Mouse (Mus musculus): Measurements from ENCODE around the gene Ccdc181.
"Not testable (repeated sequence)": the region's sequence is repeated elsewhere in the genome, so short reads cannot be mapped to it uniquely, and the experiment has no call there.

Gene Ccdc181

DNA sequence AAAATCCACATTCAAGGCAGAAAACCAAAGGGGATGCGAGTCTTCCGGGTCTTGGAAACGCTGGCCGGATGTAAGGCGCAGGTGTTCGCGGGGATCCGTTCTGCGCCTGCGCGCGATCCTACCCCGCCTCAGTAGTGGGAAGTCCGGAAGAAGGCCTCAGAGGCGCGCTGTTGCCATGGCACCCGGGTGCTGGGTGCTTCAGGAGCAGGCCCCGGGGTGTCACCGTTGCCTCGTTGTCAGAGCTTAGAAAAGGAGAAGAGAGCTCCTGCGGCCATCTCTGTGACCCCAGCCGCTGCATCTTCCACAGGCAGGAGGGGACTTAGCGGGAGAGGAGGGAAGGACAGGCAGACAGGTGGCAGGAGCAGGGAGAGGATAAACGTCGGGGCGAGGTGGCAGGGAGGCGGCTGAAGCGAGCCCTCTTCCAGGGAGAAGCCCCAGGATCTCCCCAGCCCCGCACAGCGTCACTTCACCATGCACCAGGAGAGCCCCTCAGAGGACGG is at the start of gene Ccdc181:
Gene Ccdc181, plus strand, starts transcription at position 131 of the 500 bp plus-strand sequence.
- peak; percentile 97 for DNase-seq (ENCODE audit: low spot score in 2 of 2)

- not testable (repeated sequence) for DNase-seq (ENCODE audit: low spot score in 2 of 2)
These were observed 43.3 kb upstream of the Ccdc181 start for GRCm38 (mm10) chr1:164231937-164232570.

DNA sequence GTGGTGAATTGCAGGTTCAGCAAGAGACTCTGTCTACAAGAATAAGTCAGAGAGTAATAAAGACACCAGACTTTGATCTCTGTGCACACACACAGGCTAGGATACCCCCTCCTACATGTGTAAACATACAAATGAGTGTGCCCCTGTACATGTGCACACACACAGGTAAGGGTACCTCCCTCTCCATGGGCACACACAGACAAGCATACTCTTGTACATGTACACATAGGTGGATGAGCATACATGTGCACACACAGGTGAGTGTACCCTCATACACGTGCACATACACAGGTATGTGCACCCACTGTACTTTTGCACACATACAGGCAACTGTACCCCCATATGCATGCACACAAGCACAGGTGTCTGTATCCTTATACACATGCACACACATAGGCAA is 41.9 kb upstream of the Ccdc181 start:
- DNase-seq (ENCODE audit: low spot score in 2 of 2): no peak

DNA sequence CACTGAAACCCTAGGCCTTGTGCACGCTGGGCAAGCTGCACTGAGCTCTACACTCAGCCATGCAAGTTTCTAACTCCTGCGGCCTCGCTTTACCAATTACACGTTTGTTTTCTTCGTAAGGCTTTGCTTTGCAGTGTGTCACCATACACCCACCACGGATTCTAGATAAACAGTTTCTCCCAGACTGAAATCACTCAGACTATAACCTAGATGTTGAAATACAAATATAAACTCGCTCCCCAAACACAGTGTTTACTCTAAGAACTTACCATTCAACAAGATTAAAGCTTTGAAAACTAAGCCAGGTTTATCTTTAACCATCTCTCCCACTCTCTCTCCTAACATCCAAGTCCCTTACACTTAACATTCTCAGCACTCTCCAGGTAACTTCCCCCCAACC is 40.3 kb upstream of the Ccdc181 start:
- DNase-seq (ENCODE audit: low spot score in 2 of 2): no peak

- DNase-seq (ENCODE audit: low spot score in 2 of 2): no peak
These were observed 39.3 kb upstream of the Ccdc181 start for GRCm38 (mm10) chr1:164236078-164236477.

- DNase-seq (ENCODE audit: low spot score in 2 of 2): no peak
These were observed 33.9 kb upstream of the Ccdc181 start for GRCm38 (mm10) chr1:164241494-164241893.

- no peak for DNase-seq (ENCODE audit: low spot score in 2 of 2)
These were observed 32.6 kb upstream of the Ccdc181 start for GRCm38 (mm10) chr1:164242809-164243208.

DNA sequence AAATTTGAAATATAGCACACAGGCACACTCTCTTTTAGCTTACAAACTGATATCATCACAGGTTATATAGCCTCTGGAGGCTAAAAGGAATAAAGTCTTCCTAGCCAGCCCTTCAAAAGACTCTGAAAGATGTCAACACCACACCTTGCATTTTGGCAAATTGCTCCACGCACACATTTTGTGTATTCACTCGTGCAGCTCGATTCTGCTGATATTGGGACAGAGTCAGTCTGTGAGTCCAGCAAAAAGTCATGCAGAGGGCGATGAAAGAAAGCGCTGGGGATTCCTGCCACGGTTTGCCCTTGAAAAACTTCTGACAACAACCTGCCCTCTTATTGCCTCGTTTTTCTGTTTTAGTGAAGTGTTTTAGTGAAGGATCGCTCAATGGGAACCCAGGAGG is 27.9 kb upstream of the Ccdc181 start:
- DNase-seq (ENCODE audit: low spot score in 2 of 2): no peak

GRCm38 (mm10) chr1:164247971-164248370 is 27.4 kb upstream of the Ccdc181 start:
- peak in 1 of 2 experiments; percentile 5 for DNase-seq (ENCODE audit: low spot score in 2 of 2)

- peak; percentile 95 to 96 for DNase-seq (ENCODE audit: low spot score in 2 of 2)
These were observed 26.7 kb upstream of the Ccdc181 start, which contains the start of gene Slc19a2 for GRCm38 (mm10) chr1:164248465-164249331. Slc19a2 (plus strand) TSS chr1:164249046.

GRCm38 (mm10) chr1:164249332-164249711 is 26.1 kb upstream of the Ccdc181 start:
- no peak for DNase-seq (ENCODE audit: low spot score in 2 of 2)

DNA sequence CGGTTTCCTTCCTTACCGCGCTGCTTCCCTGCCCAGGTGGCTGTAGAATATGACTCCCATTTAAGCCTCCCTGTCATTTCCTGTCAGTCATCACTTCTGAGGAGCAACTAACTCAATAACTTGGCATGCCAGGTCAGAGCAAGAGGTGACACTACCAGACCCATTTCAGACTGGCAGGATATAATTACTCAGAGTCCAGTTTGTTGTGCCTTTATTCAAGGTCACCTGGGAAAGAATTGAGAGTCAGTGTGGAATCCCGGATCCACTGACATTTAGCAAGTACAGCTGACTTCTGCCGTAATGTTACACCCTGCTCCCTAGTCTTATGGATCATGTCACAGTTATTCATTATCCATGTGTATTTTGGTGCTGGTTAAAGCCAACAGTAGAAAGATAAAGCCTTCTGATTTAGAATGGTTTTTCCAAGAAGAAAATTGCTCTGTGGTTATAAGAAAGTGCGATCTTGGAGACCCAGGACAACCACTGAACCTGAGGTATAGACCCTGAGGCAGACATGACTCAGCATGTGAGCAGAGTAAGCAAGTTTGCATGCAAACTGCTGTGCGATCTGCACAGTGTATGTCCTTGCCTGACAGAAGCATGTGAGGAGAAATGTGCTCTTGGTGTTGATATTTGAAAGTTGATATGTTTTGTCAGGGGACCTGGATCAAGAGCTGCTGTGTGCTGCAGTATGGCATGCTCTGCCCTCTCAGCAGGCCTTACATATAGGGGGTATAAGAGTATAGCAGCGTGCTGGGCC is 24.8 kb upstream of the Ccdc181 start:
- DNase-seq (ENCODE audit: low spot score in 2 of 2): no peak

DNA sequence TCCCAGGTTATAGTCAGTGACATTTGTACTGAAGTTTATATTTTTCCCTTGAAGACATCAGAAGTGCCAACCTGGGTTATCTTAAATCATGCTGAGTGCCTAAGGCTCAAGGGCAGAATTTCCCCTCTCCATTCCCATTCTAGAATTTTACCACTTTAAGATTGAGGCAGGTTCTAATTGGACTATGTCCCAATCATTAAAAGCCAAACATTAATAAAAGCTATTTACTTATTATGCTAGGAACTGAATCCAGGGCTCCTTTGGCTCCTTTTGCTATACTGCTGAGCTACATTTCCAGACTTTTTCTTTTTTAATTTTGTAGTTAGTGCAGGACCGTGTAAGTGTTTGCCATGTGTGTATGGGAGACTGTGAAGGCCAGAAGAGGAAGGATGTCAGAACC is 23.9 kb upstream of the Ccdc181 start:
- DNase-seq (ENCODE audit: low spot score in 2 of 2): no peak

DNA sequence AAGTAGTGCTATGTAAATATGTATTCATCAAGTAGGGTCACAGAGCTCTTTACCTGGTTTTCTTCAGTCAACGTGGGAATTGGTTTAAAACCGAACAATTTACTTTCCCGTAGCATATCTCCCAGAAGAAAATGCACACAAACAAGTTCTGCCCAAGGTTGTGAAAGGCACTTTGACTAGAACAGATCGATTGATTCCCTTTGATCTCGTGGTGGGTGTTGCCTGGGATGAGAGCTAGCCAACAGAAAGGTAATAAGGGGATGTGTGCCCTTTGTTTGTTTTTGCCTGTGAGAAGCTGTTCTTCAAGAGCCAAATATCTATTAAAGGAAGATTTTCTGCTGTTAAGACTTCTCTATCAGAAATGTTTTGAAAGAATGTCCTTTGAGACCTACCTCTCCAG is 22.8 kb upstream of the Ccdc181 start:
- DNase-seq (ENCODE audit: low spot score in 2 of 2): no peak

GRCm38 (mm10) chr1:164254836-164255235 is 20.5 kb upstream of the Ccdc181 start:
- DNase-seq (ENCODE audit: low spot score in 2 of 2): no peak

- DNase-seq (ENCODE audit: low spot score in 2 of 2): no peak
These were observed 15.0 kb upstream of the Ccdc181 start for GRCm38 (mm10) chr1:164260171-164261028.

GRCm38 (mm10) chr1:164261553-164261952 is 13.8 kb upstream of the Ccdc181 start:
- no peak for DNase-seq (ENCODE audit: low spot score in 2 of 2)

- DNase-seq (ENCODE audit: low spot score in 2 of 2): no peak
These were observed 4.4 kb upstream of the Ccdc181 start for GRCm38 (mm10) chr1:164270941-164271340.

GRCm38 (mm10) chr1:164273659-164274058 is 1.7 kb upstream of the Ccdc181 start:
- DNase-seq (ENCODE audit: low spot score in 2 of 2): no peak

- no peak for DNase-seq (ENCODE audit: low spot score in 2 of 2)
These were observed 1.2 kb downstream of the Ccdc181 start for GRCm38 (mm10) chr1:164276552-164276951.

- no peak for DNase-seq (ENCODE audit: low spot score in 2 of 2)
These were observed 3.9 kb downstream of the Ccdc181 start for GRCm38 (mm10) chr1:164279332-164279731.
